ENCODE assay signal across 30 mouse cellular contexts in genomic region chr6:91948426-91948825, GRCm38 (mm10). TPM values are rescaled to one million over a fixed set of nuclear protein-coding genes. Genes with fewer than 3 reads are reported as not detected.
DNase-seq lines count a peak whose midpoint lies in the region; ATAC-seq and TF ChIP-seq lines count a peak whose summit lies in the region.
"Had no signal": no experiment of that assay in that cellular context is flagged by ENCODE, and none has a peak within 500 bp of the region (broad histone marks: within the 10 kb centered on the region; RNA-seq: fewer than 3 reads in every experiment).

No protein-coding gene starts in this region.

- H3K9ac ChIP-seq in lung, embryonic 14.5 days, result no peak overlapping the region
- H3K9ac ChIP-seq: embryonic facial prominence, embryonic 12.5 days; heart, embryonic 13.5 days; kidney, embryonic 15.5 days; limb, embryonic 15.5 days; liver, embryonic 13.5 days; neural tube, embryonic 12.5 days had no signal

- 55% methylated on average over 2 of the region's 2 CpGs for WGBS in lung, embryonic 14.5 days

- no peaks in the 10 kb centered on the region for H3K36me3 ChIP-seq in lung, embryonic 14.5 days (ENCODE audit: insufficient read depth)
- H3K36me3 ChIP-seq: embryonic facial prominence, embryonic 12.5 days; heart, embryonic 13.5 days; kidney, embryonic 15.5 days; limb, embryonic 10.5 days; limb, embryonic 15.5 days; liver, embryonic 13.5 days; neural tube, embryonic 12.5 days had no signal

- no peaks in the 10 kb centered on the region for H3K9me3 ChIP-seq in lung, embryonic 14.5 days (ENCODE audit: low read depth, low read length)
- H3K9me3 ChIP-seq: embryonic facial prominence, embryonic 12.5 days; heart, embryonic 13.5 days; kidney, embryonic 15.5 days; limb, embryonic 10.5 days; limb, embryonic 15.5 days; liver, embryonic 13.5 days; neural tube, embryonic 12.5 days had no signal

- intact Hi-C loops in heart, postnatal 25 days (cut with DNase I), result loop anchor here (5.0 kb wide), 1 partner anchor 39 kb away; no protein-coding TSS in a partner anchor

- no peak overlapping the region for H3K4me3 ChIP-seq in lung, embryonic 14.5 days (ENCODE audit: low read depth, low read length)
- H3K4me3 ChIP-seq: embryonic facial prominence, embryonic 12.5 days; gastrocnemius, adult 2 months; heart, embryonic 13.5 days; kidney, embryonic 15.5 days; layer of hippocampus, adult 2 months; limb, embryonic 10.5 days; limb, embryonic 15.5 days; liver, embryonic 13.5 days; neural tube, embryonic 12.5 days had no signal

- no peak for ATAC-seq in lung, embryonic 14.5 days (ENCODE audit: insufficient read depth)
- ATAC-seq: forebrain, embryonic 16.5 days; inflammation-experienced regulatory T-cells, adult 6 months; Patski had no signal

- H3K4me1 ChIP-seq in lung, embryonic 14.5 days (ENCODE audit: insufficient read depth), result no peaks in the 10 kb centered on the region
- H3K4me1 ChIP-seq: heart, embryonic 13.5 days; limb, embryonic 10.5 days; limb, embryonic 15.5 days; liver, embryonic 13.5 days; neural tube, embryonic 12.5 days had no signal

- no peaks in the 10 kb centered on the region for H3K27me3 ChIP-seq in lung, embryonic 14.5 days (ENCODE audit: insufficient read depth, low read length)
- H3K27me3 ChIP-seq: CH12.LX; embryonic facial prominence, embryonic 12.5 days; kidney, embryonic 15.5 days; limb, embryonic 15.5 days; liver, embryonic 13.5 days; Patski had no signal

- TF ChIP-seq CTCF in lung, embryonic 14.5 days (IDR thresholded peaks at IDR 0.05; ENCODE audit: low read depth), result no peak

- H3K4me2 ChIP-seq in lung, embryonic 14.5 days, result no peak overlapping the region
- H3K4me2 ChIP-seq: embryonic facial prominence, embryonic 12.5 days; heart, embryonic 13.5 days; kidney, embryonic 15.5 days; limb, embryonic 15.5 days; liver, embryonic 13.5 days; neural tube, embryonic 12.5 days had no signal

- no peak overlapping the region for H3K27ac ChIP-seq in lung, embryonic 14.5 days (ENCODE audit: low read depth)
- H3K27ac ChIP-seq: embryonic facial prominence, embryonic 12.5 days; gastrocnemius, adult 2 months; heart, embryonic 13.5 days; kidney, embryonic 15.5 days; layer of hippocampus, adult 2 months; limb, embryonic 10.5 days; limb, embryonic 15.5 days; liver, embryonic 13.5 days; neural tube, embryonic 12.5 days had no signal

- peak; percentile 16 for DNase-seq in adrenal gland, postnatal 14 days
- no peak for DNase-seq in adrenal gland, postnatal 4 days (ENCODE audit: low spot score in 2 of 2)
- peak; percentile 21 for DNase-seq in heart, postnatal 4 days
- DNase-seq in heart, postnatal 25 days (ENCODE audit: low spot score), result no peak
- DNase-seq in lung, embryonic 14.5 days, result peak; percentile 25
- DNase-seq in lung, postnatal 25 days (ENCODE audit: low spot score), result no peak
- peak; percentile 52 for DNase-seq in testis, postnatal 10 days (ENCODE audit: low spot score)
- no peak for DNase-seq in testis, postnatal 14 days (ENCODE audit: low spot score)
- DNase-seq: adrenal gland, postnatal 10 days; embryo, embryonic 11 days; gastrocnemius, adult 2 months; heart, postnatal 10 days; kidney, adult 11 months; liver, embryonic 13.5 days; lung, adult 18-20 months; lung, postnatal 10 days; thymus, adult 18-20 months; thymus, postnatal 25 days had no signal

RNA-seq across cellular contexts. Expression of gene Fgd5, which starts 30.3 kb away (rescaled TPM):
- 21.2 and 24.7 TPM in 2 replicates for total RNA-seq in adrenal gland, postnatal 14 days (2021)
- 10 to 100 TPM; 23.7 to 25.8 TPM for total RNA-seq in adrenal gland, postnatal 4 days (2021)
- 10 to 100 TPM; 24.8 to 26.4 TPM for total RNA-seq in heart, postnatal 4 days (2021)
- 10 to 100 TPM; 24.2 to 26.8 TPM for total RNA-seq in heart, postnatal 25 days (2021)
- 15.6 and 16.9 TPM in 2 replicates for polyA plus RNA-seq in lung, embryonic 14.5 days (2014; fragmentation: Nextera tagmentation; extraction: Ambion mirVana)
- total RNA-seq: CH12.LX had no signal
- polyA plus RNA-seq: C2C12; inflammation-experienced regulatory T-cells, adult 6 months had no signal

RNA-seq across cellular contexts. Expression of gene 4930590J08Rik, which starts 45.8 kb away (rescaled TPM):
- 1.2 and 1.7 TPM in 2 replicates for total RNA-seq in adrenal gland, postnatal 14 days (2021)
- total RNA-seq in adrenal gland, postnatal 4 days (2021), result 1 to 10 TPM; 1.6 to 2.2 TPM
- under 1 TPM; 0.50 to 0.60 TPM for total RNA-seq in heart, postnatal 4 days (2021)
- total RNA-seq in heart, postnatal 25 days (2021), result under 1 TPM; 0.55 to 0.67 TPM
- polyA plus RNA-seq in lung, embryonic 14.5 days (2014; fragmentation: Nextera tagmentation; extraction: Ambion mirVana), result 0.16 and 0.79 TPM in 2 replicates
- polyA plus RNA-seq: liver, embryonic 13.5 days had no signal

Comparison
In these comparisons a context has a peak if more than half of its experiments do, and no peak if none do; other contexts are left out.
1. DNase-seq: peak in adrenal gland, postnatal 14 days (single experiment), heart, postnatal 4 days (single experiment), lung, embryonic 14.5 days (single experiment) and testis, postnatal 10 days (single experiment); none in adrenal gland, postnatal 4 days (0 of 2), heart, postnatal 25 days (single experiment), lung, postnatal 25 days (single experiment) and testis, postnatal 14 days (single experiment).